Mouse (Mus musculus): ENCODE results near the gene Itgb7. TPM values are rescaled to one million over a fixed set of nuclear protein-coding genes. Genes with fewer than 3 reads are reported as not detected.

Itgb7 gene
- total RNA-seq (2017), result 338 and 351 TPM in 2 replicates

- peak; percentile 61 for ATAC-seq (ENCODE audit: extremely low read depth, insufficient number of reproducible peaks, low FRiP score, poor library complexity, severe bottlenecking)
Observed at GRCm38 (mm10) chr15:102231748-102232147, at the start of gene Itgb7. Itgb7 (minus strand) TSS chr15:102231944.

GRCm38 (mm10) chr15:102280623-102281022, 48.9 kb upstream of the Itgb7 start:
- ATAC-seq (ENCODE audit: extremely low read depth, insufficient number of reproducible peaks, low FRiP score, poor library complexity, severe bottlenecking), result no peak

- ATAC-seq (ENCODE audit: extremely low read depth, insufficient number of reproducible peaks, low FRiP score, poor library complexity, severe bottlenecking), result no peak
Observed at GRCm38 (mm10) chr15:102279783-102280520, 48.2 kb upstream of the Itgb7 start.

GRCm38 (mm10) chr15:102279092-102279782, 47.5 kb upstream of the Itgb7 start, which contains the start of gene Mfsd5:
Mfsd5 (plus strand) TSS chr15:102279454.
- ATAC-seq (ENCODE audit: extremely low read depth, insufficient number of reproducible peaks, low FRiP score, poor library complexity, severe bottlenecking), result peak; percentile 91

GRCm38 (mm10) chr15:102278726-102279091, 47.0 kb upstream of the Itgb7 start:
- no peak for ATAC-seq (ENCODE audit: extremely low read depth, insufficient number of reproducible peaks, low FRiP score, poor library complexity, severe bottlenecking)

GRCm38 (mm10) chr15:102273982-102274716, 42.4 kb upstream of the Itgb7 start:
- no peak for ATAC-seq (ENCODE audit: extremely low read depth, insufficient number of reproducible peaks, low FRiP score, poor library complexity, severe bottlenecking)

GRCm38 (mm10) chr15:102271441-102271840, 39.7 kb upstream of the Itgb7 start:
- no peak for ATAC-seq (ENCODE audit: extremely low read depth, insufficient number of reproducible peaks, low FRiP score, poor library complexity, severe bottlenecking)

- no peak for ATAC-seq (ENCODE audit: extremely low read depth, insufficient number of reproducible peaks, low FRiP score, poor library complexity, severe bottlenecking)
Observed at GRCm38 (mm10) chr15:102270274-102270960, 38.7 kb upstream of the Itgb7 start, which contains the start of gene Gm9918. Gm9918 (plus strand) TSS chr15:102270563.

- ATAC-seq (ENCODE audit: extremely low read depth, insufficient number of reproducible peaks, low FRiP score, poor library complexity, severe bottlenecking), result no peak
Observed at GRCm38 (mm10) chr15:102265548-102265947, 33.8 kb upstream of the Itgb7 start.

GRCm38 (mm10) chr15:102263037-102263436, 31.3 kb upstream of the Itgb7 start:
- no peak for ATAC-seq (ENCODE audit: extremely low read depth, insufficient number of reproducible peaks, low FRiP score, poor library complexity, severe bottlenecking)

- ATAC-seq (ENCODE audit: extremely low read depth, insufficient number of reproducible peaks, low FRiP score, poor library complexity, severe bottlenecking), result no peak
Observed at GRCm38 (mm10) chr15:102262582-102262981, 30.8 kb upstream of the Itgb7 start.

- ATAC-seq (ENCODE audit: extremely low read depth, insufficient number of reproducible peaks, low FRiP score, poor library complexity, severe bottlenecking), result no peak
Observed at GRCm38 (mm10) chr15:102258581-102259253, 27.0 kb upstream of the Itgb7 start.

GRCm38 (mm10) chr15:102258076-102258470, 26.3 kb upstream of the Itgb7 start:
- ATAC-seq (ENCODE audit: extremely low read depth, insufficient number of reproducible peaks, low FRiP score, poor library complexity, severe bottlenecking), result no peak

- ATAC-seq (ENCODE audit: extremely low read depth, insufficient number of reproducible peaks, low FRiP score, poor library complexity, severe bottlenecking), result no peak
Observed at GRCm38 (mm10) chr15:102257202-102258075, 25.7 kb upstream of the Itgb7 start, which contains the start of gene Rarg. Rarg (minus strand) TSS chr15:102257517.

GRCm38 (mm10) chr15:102256431-102257201, 24.9 kb upstream of the Itgb7 start:
- ATAC-seq (ENCODE audit: extremely low read depth, insufficient number of reproducible peaks, low FRiP score, poor library complexity, severe bottlenecking), result no peak

- ATAC-seq (ENCODE audit: extremely low read depth, insufficient number of reproducible peaks, low FRiP score, poor library complexity, severe bottlenecking), result no peak
Observed at GRCm38 (mm10) chr15:102255547-102256255, 24.0 kb upstream of the Itgb7 start.

Measured in neutrophil, adult 5-6 weeks (primary cell).